In genomic region chr19:16063916-16064580, GRCm38 (mm10) we compare ENCODE assay signal across 7 mouse cellular contexts.
DNase-seq lines count a peak whose midpoint lies in the region; ATAC-seq lines count a peak whose summit lies in the region.

No protein-coding gene starts in this region.

- H3K4me1 ChIP-seq in limb, embryonic 11.5 days (ENCODE audit: control insufficient read depth, insufficient read depth, low read length), result 0 out of 2 replicates have a peak, but pooled peaks cover 3% of the 10 kb centered on the region
- no peaks in the 10 kb centered on the region for H3K4me1 ChIP-seq in midbrain, embryonic 13.5 days (replicated peaks)

- H3K27ac ChIP-seq in limb, embryonic 11.5 days (replicated peaks; ENCODE audit: low read depth, low read length), result no peak overlapping the region
- no peak overlapping the region for H3K27ac ChIP-seq in midbrain, embryonic 13.5 days

- H3K36me3 ChIP-seq in limb, embryonic 11.5 days (ENCODE audit: control insufficient read depth, insufficient read depth, low read length), result no peaks in the 10 kb centered on the region
- no peaks in the 10 kb centered on the region for H3K36me3 ChIP-seq in midbrain, embryonic 13.5 days

- peak; percentile 60 for DNase-seq in adrenal gland, adult 8-10 months
- peak; percentile 72 for DNase-seq in embryo, embryonic 11.5 days (ENCODE audit: low read depth, low spot score)
- peak; percentile 79 to 92 for DNase-seq in heart, adult 18-20 months
- DNase-seq in kidney, adult 18-20 months, result peak; percentile 86
- DNase-seq in limb, embryonic 11.5 days (ENCODE audit: low spot score), result peak; percentile 86
- peak; percentile 33 for DNase-seq in spleen, adult 12 weeks (ENCODE audit: low spot score)

- 16% methylated on average over 12 of the region's 12 CpGs for WGBS in limb, embryonic 11.5 days
- 12% methylated on average over 12 of the region's 12 CpGs for WGBS in midbrain, embryonic 13.5 days

- peak overlapping the region; percentile 24 for H3K4me2 ChIP-seq in limb, embryonic 11.5 days (ENCODE audit: low read depth, severe bottlenecking)
- peak overlapping the region; percentile 44 for H3K4me2 ChIP-seq in midbrain, embryonic 13.5 days (replicated peaks)

- ATAC-seq in limb, embryonic 11.5 days (ENCODE audit: insufficient number of reproducible peaks, low FRiP score, low TSS enrichment, low read depth), result peak; percentile 51; the same call in 1 of the 2 replicates
- ATAC-seq in midbrain, embryonic 13.5 days, result peak; percentile 86

- H3K27me3 ChIP-seq in limb, embryonic 11.5 days (ENCODE audit: control insufficient read depth, insufficient read depth, low read length), result no peaks in the 10 kb centered on the region
- no peaks in the 10 kb centered on the region for H3K27me3 ChIP-seq in midbrain, embryonic 13.5 days

- no peak overlapping the region for H3K4me3 ChIP-seq in limb, embryonic 11.5 days (ENCODE audit: low read depth, low read length)
- no peak overlapping the region for H3K4me3 ChIP-seq in midbrain, embryonic 13.5 days (replicated peaks)

- H3K9me3 ChIP-seq in limb, embryonic 11.5 days (ENCODE audit: control insufficient read depth, low read length), result no peaks in the 10 kb centered on the region
- no peaks in the 10 kb centered on the region for H3K9me3 ChIP-seq in midbrain, embryonic 13.5 days

- peak overlapping the region; percentile 61 for H3K9ac ChIP-seq in limb, embryonic 11.5 days (ENCODE audit: low read length)
- H3K9ac ChIP-seq in midbrain, embryonic 13.5 days (replicated peaks), result 0 out of 2 replicates have a peak overlapping the region, but pooled peaks have one; percentile 37

Comparison
In these comparisons a context has a peak if more than half of its experiments do, and no peak if none do; other contexts are left out.
1. DNase-seq: peak in every context shown above with its lines; median percentile 86 in kidney, adult 18-20 months; 86 in limb, embryonic 11.5 days; 86 in heart, adult 18-20 months; 72 in embryo, embryonic 11.5 days; 60 in adrenal gland, adult 8-10 months; 33 in spleen, adult 12 weeks.